Mouse (Mus musculus): ENCODE data around the gene Agap1. TPM values are rescaled to one million over a fixed set of nuclear protein-coding genes. Genes with fewer than 3 reads are reported as not detected.

Gene Agap1
- total RNA-seq, 2 experiments from 2014 or later, result 49.2 to 71.7 TPM

DNA sequence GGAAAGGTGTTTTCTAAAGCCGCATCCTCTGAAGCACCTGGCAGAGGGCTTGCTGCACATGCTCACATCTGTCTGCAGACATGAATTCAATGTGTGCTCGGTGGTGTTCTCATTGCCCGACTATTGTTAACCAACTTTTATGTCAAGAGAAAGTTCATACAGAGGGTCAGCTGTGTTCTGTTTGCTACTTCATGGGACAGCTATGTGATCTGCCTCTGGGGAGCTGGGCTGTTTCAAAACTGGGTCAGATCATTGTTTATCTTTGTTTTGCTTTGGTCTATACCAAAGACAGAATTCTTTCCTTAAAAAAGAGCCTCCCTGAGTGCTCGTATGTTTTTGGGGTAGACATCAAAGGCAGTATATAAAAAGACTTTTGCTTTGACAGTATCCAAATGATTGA is 89.5 kb downstream of the Agap1 start:
- DNase-seq, result no peak

DNA sequence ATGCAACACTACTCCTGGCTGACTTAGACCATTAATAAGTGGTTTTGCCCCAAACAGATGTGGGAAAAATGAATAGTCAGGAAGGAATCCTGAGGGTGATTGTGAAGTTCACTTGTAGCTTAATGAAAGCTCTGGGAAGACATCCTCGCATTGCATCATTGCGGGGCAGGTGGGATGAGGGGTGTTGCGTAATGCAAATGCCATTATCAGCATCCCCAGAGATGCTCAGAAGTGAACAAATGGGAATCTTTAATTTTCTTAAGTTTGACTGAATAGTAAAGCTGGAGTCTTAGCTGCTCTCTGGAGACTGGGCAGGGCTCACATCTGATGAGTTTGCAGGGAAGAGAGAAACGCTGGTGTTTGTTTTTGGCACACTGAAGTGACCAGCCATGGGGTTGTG is 90.5 kb downstream of the Agap1 start:
- DNase-seq, result no peak

DNA sequence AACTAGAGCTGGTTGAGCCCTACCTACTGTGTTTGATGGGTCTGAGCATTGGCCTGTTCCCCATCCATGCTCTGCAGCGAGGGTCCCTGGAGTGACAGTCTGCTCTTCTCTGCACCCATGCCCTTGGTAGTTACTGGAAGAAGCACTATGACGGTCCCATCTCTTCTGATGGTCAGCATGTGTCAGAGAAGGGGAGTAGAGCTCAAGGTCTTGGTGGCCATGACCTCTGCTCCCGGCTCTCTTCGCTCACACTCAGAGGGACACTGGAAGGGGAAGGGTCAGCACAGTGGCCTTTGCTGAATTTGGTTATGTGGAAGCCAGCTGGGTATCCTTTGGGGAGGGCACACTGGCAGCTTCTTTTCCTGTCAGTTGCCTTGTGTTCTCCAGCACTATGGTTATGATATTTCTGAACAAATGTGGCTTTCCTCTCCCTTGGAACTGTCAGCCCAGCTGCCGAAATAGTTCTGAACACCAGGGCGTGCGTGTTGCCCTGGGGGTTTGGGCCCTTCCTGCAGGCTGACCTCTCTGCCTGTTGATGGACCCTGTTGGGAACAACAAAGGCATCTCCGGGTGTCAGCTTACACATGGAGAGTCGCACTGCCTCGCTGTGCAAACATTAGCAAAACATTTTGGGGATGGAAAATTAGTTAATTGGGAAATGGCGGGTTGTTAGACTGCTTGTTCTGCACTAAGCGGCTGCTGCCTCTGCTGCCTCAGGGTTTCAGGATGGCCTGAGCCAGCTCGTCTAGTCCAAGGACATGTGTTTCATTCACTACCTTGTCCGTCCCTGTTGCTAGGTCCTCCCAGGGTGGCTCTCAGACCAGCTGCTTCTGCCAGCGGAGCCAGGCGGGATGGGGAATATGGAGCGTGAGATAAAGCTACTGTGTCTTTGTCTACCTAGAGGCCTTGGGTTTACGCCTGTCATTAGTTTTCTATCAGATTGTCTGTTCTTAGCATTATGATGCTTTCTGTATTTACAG is 93.2 kb downstream of the Agap1 start:
- DNase-seq, result peak; percentile 56 to 57

DNA sequence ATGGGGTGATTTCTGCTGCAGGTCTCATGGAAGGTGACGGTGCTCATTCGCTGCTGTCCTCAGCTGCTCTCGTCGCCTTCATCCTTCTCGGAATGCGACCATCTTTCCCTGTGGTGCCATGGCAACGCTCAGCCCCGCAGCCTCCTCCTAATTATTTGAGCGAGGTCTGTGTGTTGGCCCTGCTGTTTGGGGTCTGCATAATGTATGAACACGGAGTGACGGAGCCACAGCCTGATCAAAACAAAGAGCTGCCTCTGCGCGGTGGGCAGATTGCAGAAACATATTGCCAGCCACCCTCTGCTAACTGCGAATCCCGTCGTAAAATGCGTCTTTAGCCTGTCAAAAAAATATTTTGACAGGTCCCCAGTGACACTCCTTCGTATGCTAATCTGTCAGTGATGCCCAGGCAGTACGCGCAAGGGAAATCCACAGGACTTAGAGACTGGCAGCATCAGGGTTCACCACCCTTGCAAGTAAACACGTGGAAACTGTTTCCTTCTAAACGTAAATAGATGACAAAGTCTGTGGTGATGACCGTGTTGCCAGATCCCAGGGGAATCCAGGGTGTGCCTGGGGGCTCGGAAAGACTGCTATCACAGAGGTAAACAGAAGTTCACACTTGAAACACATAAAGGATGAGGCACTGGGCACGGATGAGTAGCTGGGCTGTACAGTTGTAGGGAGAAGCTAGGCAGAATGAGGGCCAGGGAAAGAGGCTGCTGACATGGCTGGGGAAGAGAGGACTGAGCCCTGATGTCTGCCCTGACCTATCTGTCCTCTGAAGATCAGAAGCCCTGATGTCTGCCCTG is 95.7 kb downstream of the Agap1 start:
- no peak for DNase-seq

DNA sequence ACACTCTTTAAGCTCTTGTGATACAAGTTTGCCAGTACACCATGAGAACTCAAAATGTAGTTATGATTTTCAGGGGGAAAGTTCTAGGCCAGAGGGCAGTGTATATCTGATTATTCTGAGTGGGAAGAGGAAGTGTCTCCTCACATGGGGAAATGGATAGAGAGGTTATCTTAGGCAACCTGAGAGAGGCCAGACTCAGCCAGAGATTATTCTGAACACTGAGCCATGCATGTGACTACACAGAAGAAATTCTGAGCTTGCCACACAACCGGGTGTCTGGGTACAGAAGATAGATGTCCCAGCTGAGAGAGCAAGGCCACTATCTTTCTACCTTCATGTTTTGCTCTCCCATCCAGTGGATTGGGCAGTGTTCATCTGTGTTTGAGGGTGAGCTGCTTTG is 97.9 kb downstream of the Agap1 start:
- DNase-seq, result no peak

DNA sequence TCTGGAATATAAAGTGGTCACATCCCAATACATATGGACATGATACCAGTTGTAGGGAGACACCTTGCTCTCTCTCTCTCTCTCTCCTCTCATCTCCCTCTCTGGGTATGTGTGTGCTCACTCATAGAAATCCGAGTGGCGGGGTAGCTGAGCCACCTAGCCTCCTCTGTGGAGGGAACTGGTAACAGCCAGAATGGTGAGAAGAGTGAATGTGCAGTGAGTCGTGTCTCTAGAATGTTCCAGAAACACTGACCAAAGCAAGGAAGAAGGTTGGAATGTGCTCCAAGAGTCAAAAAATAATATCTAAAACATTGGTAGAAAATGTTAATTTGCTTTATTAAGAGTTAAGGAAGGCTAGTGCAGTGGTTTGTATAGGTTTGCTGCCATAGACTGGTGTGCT is 99.2 kb downstream of the Agap1 start:
- no peak for DNase-seq

DNA sequence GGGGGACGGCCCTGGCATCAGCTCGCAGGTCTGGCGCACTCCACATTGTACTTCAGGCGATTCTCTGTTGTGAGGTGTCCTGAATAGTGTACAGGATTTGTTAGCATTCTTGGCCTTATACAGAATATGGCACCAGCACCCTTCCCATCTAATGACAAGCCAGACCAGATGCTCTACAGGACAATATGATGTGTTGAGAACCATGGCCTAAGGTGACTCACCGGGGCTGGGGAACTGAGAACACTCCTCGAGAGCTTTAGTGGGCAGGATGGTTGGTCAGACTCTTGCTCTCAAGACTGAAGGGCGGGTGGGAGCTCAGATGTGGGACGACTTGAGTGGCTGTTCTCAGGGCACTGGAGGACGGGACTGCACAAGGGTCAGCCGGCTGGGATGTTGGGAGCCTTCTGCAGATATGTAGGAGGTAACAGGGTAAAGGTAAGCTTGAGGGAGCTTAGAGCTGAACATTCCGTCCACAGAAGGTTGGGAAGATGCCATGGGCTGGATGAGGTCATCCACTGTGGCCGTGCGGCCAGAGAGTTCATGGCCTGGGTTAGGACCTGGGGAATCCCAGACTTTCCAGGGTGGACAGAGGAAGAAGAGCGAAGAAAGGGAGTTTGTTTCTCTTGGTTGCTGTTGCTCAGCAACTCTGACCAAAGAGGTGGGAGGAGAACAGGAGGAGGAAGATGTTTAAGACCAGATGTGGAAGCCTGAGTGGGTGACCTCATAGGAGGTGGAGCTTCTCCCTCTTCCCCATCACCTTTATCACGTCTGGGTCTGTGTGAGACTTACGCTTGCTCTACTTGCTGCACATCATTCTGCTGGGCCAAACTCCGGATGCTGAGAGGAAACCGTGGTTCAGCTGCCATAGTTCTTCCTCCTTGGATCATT is 100.6 kb downstream of the Agap1 start:
- DNase-seq, result peak; percentile 48 to 62

DNA sequence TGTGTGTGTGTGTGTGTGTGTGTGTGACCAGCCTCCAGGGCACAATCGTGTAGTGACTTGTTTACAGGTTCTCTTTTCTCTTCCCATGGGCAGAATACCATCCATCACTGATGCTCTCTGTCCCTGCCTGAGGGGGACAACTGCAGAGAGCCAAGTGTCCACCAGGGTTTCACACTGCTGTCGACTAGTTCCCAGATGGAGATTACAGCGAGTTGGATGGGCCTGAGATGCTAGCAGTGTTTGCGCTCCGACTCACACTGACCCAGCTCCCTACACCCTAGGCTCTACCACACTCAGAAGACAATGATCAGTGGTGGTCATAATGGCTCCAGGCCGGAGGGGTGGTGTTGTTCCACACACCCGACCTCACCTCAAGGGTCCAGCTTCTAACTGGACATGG is 101.4 kb downstream of the Agap1 start:
- no peak for DNase-seq

DNA sequence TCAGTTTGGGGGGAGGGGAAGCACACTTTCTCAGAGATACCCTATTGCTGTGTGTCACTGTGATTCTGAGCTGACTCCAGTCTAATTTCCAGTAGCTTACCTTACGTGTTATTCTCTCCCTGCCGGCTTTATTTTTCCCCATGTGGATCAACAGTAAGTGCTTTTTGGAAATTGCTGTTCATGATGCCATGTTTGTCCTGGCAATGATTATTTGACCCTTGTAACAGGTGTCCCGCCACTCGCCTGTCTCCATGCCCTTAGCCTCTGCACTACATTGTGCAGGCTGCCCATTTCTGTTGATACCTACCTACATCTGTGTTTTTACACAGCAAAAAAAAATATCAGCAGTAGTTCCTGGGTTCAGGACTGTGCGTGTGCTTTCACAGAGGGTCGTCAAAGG is 102.8 kb downstream of the Agap1 start:
- no peak for DNase-seq

DNA sequence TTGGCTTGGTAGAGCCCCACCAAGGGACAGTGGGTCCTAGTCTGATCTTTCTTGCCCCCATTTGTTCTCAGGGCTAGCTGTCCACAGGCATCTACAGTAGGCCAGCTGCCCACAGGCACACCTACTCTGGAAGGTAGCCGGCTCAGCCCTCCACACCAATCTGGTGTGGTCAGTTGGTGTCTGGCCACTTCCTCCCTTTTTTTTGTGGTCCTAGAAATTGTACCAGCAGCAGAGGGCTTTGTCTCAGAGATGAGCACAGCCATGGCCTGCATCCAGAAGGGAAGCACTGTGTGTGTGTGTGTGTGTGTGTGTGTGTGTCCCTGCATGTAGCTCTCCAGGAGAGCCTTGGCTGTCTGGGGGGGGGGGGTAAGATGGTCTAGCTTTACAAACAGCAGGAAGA is 103.5 kb downstream of the Agap1 start:
- DNase-seq, result peak in 1 of 2 experiments; percentile 54

DNA sequence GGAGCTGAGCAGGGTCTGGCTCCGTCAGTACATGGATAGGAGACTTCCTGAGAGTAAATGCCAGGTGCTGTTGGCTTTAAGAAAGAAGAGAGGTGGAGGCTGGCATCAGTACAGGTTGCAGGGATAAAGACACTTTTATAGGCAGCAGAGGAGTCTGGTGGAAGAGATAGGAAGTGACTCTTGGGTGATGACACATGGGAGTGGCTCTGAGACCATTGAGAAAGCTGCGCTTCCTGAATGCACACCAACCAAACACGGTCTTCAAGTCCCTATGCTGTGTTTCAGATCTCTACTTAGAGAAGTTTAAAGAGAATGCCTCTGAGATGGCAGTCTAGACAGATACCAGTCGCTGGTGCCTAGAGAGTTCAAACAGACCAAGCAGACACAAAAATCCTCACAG is 108.8 kb downstream of the Agap1 start:
- no peak for DNase-seq

DNA sequence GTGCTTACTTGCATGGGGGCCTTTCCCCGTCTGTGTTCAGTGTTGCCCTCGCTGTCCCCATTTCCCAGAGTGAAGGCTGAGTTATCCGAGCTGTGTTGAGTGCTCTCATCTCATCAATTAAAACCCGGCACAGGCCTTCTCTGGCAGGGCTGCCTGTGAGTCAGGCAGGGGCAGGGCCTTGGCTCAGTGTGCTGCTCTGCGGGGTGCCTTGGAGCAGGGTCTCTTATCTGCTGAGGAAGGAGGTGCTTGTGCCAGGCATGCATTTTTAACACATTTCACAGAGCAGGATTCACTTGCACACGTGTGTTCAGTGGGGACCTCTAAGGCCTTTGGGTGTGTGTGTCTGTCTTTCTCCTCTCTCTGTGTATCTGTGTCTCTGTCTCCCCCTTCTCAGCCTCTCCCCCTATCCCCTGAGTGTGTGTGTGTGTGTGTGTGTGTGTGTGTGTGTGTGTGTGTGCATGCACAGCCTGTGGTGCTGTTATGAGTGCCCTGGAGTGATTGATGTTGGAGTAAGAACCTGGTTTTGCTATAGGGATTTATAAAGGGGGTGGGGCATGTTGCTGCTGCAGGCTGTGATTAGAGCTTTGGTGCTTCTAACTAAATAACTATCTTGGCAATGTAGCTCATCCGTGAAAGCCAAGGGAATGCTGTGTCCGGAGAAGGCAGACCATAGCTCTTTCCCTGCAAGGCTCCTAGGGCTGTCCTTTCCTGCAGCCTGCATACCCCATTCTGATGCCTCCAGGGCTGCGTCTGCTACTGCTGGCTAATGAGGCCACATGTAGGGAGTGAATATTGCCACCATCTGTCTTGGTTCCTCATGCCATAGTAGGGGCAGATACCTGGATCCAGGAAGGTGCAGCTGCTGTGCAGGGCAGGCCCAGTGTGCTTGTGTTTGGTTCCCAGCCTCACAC is 112.2 kb downstream of the Agap1 start:
- peak; percentile 76 to 77 for DNase-seq

DNA sequence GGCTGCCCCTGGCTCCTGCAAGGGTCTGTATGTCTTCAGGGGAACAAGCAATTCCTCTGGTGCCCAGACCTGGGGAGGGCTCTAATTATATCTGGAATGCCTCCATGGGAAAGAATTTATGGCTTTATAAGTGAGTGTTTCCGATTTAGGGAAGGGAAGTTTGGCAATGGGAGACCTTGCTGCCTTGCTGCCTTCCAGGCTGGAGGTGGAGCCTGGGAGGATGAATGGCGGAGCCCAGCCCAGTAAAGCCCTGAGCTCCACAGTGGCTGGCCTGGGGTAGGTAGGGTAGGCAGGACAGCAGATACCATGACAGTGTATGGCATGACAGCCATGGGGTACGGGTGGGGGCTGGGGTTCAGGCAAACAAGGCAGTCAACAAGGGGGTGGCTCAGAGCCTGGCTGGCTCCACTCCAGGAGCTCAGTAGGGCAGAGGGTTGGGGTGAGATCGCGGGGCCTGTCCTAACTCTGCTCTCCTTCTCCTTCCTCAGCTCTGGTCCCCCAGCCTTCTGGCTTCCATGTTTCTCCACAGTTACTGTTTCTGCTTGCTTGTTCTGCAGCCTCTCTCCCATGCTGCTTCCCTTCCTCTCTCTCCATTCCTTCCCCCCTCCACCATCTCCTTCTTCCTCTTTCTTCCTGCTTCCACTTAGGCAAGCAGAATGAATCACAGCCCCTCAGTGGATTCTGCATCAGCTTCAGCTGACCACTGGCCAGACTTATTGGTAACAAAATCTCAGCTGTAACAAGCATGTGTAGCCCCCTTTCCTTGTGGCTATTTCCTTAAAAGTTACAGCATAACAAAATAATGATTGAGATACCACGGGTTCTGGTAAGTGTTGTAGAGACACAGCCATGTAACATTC is 114.2 kb downstream of the Agap1 start:
- DNase-seq, result peak; percentile 25 to 35

DNA sequence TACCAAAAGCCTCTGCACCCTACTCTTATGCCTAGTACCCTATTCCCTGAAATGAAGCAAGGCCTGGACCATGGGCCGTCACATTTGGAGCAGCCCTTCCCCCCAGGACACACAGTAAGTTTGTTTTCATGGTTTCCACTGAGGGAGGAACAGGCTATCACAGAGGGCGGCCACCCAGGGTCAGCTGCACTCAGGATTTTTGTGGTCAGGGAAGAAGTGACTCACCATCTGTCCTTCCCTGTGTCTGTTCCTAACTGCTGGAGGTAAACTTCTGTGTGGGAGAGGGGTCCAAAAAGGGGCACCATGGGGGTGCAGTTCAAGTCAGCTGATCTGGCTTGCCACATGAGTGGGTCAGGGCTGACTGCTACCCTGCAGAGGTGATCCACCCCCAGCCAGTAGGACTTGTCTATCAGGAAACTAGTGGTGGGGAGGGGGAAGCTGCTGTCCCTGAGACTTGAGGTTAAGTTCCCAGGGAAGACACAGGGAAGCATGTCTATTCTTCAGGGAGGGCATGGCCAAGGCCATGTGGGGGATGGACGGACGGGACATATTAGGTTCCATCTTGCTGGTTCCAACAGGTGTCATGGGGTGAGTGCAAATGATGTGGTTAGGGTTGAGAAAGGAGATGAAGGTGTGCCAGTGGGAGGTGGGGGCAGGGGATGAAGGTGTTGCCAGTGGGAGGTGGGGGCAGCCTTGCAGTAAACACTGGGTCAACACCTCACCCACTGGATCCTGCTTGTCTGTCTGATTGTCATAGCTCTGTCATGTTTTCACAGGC is 116.1 kb downstream of the Agap1 start:
- peak; percentile 73 to 83 for DNase-seq

DNA sequence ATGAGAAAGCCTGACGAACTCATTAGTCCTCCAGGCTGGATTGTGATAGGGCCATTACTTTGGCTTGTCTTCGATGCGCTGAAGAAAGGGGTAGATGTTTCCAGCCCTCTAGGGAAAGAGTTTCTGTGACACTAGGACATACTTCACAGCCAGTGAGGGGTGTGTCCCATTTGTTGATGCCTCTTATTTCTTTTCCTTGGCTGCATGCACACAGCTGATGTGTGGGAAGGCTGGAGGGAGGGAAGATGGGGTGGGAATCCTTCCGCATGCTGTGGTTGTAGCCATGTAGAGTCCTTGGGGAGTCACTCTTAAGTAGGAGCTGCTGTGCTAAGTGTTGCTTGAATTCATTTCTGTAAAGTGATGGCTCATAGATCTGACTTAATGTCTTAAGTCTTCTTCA is 118.9 kb downstream of the Agap1 start:
- DNase-seq, result no peak

DNA sequence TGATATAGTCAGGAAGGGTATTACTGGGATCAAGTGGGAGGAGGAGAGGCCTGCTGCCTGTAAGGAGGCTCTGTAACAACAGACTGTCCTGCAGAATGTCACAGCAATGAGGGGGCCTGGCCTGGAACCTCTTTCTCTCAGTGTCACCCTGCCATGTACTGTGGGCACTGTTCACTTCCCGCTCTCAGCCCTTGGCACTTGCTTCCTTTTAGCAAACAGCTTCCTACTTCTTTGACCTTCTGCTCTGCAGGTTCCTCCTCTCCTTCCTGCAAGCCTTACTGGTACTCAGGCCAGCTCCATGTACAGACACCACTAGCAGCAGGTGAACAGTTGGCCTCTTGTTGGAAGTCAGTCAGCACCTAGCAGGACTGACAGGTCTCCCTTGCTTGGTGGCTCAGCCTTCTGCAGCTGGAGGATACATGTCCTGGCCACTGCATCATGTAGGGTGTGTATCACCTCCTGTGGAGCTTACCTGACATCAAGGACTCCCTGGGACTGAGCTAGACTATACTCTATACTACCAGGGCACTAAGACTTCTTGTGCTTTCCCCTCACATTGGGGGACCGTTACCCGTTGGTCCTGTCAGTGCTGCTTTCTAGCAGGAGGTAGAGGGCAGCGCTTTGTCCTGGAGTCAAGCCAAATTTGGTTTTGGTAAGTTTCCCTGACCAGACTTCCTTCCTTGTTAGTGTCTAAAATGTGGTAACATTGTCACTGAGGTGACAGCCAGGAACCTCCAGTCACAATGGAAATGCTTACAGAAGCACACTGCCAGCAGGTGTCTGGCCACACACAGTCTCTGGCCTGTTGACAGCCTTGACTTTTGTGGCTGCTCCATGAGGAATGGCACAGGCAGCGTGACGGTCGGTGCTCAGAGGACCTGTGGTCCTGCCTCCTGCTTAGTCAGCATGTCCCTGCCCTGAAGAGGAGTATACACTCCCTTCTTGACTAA is 120.6 kb downstream of the Agap1 start:
- DNase-seq, result peak; percentile 63 to 65

DNA sequence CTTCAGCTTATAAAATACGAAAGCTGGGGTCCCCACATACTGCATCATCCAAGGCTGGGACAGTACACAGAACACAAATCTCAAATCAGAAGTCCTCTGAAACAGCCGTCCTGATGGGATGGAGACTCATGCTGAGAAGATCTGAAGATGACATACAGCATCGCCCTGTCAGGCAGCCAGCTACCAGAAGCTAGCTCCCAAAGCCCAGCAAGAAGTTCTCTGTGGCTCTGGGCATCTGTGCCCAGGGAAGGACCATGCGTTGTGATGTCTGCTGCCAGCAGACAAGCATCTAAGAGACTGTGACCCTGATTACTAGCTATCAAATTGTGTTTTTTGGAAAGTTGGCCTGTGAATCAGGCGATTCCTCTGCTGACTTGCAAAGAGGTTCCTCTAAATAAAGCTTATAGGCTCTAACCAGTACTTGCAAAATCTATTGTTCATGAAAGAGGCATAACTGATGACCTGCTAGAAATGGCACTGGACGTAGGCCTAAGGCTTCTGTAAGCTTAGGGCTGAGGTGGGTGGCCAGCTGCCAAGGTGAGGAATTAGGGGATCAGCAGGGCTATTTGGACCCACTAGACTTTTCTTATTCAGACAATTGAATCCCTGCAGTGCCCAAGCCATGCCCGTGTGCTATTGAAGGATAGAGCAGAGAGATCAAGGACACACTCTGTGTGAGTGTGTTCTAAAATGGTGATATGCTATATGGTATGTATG is 121.7 kb downstream of the Agap1 start:
- no peak for DNase-seq

Data from adrenal gland, postnatal 36 days (tissue).